Mouse (Mus musculus) lung, postnatal 25 days (tissue): ENCODE results near the gene Lsm5.

Source experiments
- DNase-seq: peaks from one replicate; pipeline ENCODE4 v3.0.0; 2022; ENCODE audit warnings: low spot score

Gene Lsm5

GRCm38 (mm10) chr6:56703931-56704900 lies at the start of gene Lsm5:
Gene Lsm5, minus strand, starts transcription at chr6:56704710.
- DNase-seq = peak; percentile 91

GRCm38 (mm10) chr6:56753719-56754118 lies 49.2 kb upstream of the Lsm5 start:
- no peak for DNase-seq

DNA sequence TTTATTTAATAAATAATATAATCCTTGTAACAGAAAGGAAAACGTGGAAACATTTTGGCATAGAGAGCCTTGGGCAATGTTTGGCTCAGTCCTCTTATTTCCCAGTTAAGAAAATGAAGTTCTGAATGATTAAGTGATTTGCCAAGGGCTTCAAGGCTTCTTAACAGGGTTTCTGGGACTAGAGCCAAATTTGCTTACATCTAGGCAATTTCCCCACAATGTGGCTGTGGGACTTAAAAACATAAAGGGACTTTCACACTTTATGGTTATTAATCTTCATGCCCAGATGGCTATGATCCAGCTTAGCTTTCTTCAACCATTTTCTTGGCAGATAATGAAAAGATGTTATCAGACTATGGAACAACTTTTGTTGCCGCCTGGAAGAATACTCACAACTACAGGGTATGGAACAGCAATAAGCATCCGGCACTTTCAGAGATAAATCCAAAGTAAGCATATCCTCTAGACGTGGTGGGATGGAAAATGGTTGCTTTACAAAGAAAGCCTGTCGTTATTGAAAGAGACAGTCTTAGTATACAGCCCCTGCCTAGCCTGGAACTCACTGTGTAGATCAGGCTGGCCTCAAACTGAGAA lies 41.5 kb upstream of the Lsm5 start:
- peak; percentile 29 for DNase-seq

GRCm38 (mm10) chr6:56732545-56732944 lies 28.0 kb upstream of the Lsm5 start:
- DNase-seq = no peak

GRCm38 (mm10) chr6:56720877-56721276 lies 16.4 kb upstream of the Lsm5 start:
- no peak for DNase-seq

DNA sequence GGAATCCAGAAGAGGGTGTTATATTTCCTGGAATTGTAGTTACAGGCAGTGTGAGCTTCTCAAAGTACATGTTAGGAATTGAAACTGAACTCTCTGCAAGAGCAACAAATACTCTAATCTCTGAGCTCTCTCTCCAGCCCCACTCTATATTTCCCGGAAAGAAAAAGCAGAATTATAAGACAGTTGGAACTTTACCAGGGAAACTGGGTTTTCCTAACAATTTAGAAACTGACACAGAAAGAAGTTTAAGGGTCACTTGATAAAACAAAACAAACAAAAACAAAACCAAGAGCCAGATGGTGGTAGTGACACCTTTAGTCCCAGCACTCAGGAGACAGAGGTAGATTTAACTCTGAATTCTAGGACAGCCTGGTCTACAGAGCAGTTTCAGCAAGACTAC lies 14.6 kb upstream of the Lsm5 start:
- DNase-seq = no peak

- DNase-seq = peak; percentile 43
Observed at GRCm38 (mm10) chr6:56715270-56715666, 10.8 kb upstream of the Lsm5 start.

DNA sequence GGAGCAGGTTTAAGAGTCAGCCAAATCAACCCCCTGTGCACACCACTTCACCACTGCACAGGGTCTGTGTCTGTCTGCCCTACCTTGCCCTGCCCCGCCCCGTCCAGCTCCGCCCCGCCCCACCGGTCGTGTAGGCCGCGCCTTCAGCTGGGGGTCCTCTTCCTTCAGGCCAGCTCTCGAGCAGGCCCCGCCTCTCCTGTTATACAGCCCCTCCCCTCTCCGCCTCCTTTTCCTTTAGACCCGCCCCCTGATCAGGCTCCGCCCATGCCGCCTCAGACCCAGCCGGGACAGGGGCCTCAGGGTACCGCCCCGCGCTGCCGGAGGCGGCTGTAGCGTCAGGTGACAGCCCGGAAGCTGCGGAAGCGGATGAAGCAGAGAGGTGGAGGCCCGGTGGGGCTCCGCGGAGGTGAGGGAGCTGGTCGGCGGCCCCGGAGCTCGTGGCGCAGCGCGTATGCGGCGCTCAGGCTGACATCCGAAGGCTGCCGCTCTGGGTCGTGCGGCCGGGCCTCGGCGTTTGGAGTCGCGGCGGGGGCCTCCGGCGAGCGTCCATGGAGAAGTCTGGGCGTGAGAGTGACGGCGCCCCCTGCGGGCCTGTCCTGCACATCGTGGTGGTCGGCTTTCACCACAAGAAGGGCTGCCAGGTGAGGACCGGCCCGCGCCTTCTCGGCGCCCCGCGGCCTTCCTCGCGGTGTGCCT lies 10.2 kb upstream of the Lsm5 start, which contains the start of gene Avl9:
Gene Avl9 (plus strand): TSS at position 326 of the 696 bp plus-strand sequence.
- peak; percentile 99 for DNase-seq

DNA sequence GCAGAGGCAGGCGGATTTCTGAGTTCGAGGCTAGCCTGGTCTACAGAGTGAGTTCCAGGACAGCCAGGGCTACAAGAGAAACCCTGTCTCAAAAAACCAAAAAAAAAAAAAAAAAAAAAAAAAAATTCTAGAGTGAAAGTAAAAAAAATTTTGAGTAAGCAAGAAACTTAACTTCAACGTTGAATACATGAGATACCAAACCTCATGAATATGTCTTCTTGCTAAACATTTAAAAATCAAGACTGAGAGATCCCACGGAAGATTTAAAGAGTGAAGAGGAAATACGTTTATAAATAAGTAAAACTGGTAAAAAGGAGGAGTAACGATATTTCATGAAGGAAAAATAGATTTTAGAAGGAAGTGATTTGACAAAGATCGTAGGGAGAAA lies 9.7 kb upstream of the Lsm5 start:
- DNase-seq = no peak

DNA sequence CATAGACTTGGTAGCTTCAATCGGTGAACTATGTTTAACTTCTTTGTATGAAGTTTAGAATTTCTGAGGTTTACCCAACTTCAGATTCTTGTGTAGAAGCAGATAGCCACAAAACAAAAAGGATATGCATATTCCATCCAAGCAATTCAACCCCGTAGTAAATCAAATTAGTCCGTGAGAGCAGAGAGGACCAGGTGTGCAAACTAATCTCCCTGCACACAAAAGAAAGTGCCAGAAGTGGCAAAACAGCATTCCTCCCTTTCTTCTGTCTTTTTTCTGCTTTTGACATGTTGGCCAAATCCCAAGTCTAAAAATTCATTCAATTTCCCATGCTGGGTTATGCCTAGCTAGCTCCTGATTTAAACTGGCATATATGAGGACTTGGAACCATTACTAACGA lies 12.1 kb downstream of the Lsm5 start:
- no peak for DNase-seq

DNA sequence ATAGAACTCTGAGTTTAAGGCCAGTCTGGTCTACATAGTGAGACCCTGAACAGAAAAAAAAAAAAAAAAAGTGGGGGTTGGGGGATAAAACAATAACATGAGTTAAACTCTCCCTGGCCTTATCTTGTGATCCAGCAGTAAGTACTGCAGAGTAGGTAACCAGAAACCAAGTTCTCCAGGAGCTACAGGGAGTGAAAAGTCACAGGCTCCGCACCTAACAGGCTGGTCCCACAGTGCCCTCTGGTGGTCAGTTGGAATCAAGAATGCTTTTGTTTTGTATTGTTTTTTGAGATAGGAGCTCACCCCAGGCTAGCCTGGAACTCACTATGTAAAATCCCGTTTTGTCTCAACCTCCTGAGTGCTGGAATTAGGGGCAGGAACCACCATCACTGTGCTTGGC lies 13.3 kb downstream of the Lsm5 start:
- peak; percentile 72 for DNase-seq

DNA sequence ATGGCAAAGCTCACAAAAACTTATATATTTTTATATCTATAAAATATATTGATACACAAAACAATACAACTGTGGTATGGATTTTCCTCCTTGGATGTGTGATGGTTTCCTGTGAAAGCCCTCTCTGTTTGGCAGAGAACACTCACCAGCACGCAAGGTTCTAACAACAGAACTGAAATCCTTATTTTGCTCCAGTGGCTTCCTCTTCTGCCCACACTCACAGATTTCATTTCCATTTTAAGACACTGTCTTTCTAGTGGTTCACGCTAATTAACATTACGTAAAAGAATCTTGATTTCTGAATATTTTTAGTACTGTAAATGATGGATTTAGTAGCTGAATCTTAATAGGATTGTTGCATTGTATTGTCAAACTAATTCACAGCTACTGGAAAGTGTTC lies 16.3 kb downstream of the Lsm5 start:
- no peak for DNase-seq

DNA sequence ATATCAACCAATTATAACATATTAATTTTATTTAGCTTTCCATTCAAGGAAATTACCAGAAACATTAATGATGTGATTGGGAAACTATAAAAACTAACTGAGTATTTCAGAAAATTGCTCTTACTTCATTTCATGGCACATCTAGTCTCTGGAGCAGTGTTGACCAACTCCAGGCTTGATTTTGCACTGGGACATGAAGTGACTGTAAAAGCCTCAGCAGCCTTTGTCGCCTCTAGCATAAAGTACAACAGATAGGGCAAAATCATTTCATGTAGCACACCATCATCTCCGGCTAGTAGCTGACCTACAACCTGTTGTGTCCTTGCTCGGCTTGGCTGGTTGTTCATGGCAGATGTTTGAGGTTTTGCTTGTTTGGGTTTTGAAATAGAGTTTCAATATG lies 40.1 kb downstream of the Lsm5 start:
- no peak for DNase-seq

DNA sequence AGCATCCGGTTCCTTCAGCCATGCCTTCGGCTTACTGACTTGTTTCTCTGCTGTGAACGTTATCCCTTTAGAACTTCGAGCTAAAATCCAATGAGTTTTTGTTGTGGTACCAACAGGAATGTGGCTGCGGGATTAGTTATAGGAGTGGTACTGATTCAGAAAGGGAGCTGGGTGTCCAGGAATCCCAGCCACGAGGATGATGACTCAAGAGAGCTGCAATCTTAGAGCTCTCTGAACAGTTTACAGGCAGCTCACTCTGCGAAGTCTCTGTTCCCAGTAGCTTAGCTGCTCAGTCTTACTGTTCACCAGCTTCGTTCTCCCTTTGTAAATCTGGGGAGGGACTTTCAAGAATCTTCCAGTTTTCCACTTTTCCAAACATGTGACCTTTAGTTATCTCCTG lies 49.1 kb downstream of the Lsm5 start:
- DNase-seq = no peak

DNA sequence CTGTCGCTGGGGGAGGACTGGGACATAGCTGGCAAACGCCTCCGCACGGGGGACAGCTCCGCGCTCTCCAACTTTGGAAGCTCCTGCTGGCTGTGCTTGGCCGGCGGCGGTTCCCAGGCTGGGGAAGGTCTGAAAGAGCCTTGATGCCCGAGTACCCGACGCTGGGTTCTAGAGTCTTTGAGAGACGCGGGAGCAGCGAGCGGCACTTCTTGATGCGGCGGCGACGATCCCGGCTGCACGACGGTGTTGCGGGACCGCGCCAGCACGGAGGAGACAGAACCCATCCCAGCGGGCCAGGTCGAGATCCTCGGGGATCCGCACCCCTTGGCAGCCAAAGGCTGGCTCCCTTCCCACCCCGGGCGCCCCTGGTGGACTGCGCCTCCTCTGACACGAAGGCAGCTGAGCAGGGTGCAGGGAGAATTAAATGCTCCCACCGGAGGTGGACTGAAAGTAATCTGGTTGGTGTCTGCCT lies 52.4 kb downstream of the Lsm5 start:
- DNase-seq = no peak
